Mouse (Mus musculus) heart, postnatal 36 days (tissue): ENCODE results near the gene Vil1. TPM values are rescaled to one million over a fixed set of nuclear protein-coding genes. Genes with fewer than 3 reads are reported as not detected.

Experiments
- microRNA-seq, 2 experiments: library from miRNA; unstranded; fragments of <30 nt; microRNA quantifications; one replicate each; pipeline ENCODE4 v1.2.0; 2021; ENCODE audit warnings: borderline number of aligned reads in 2 of 2
- total RNA-seq, 2 experiments: library from RNA; stranded (reverse); gene quantifications; 2 replicates each; pipeline ENCODE4 v1.2.3; 2021

Vil1 gene
- total RNA-seq, 2 experiments from 2014 or later, result 0.86 to 1.3 TPM

Small RNAs within 50 kb of the gene (microRNA-seq; reads per million reads assigned to microRNA genes)
- 24,462 to 40,910 reads per million in 2 experiments for gene Mir26b

Other genes with a start within 250 kb of the Vil1 start
- gene Cxcr1, start 214.7 kb upstream of the Vil1 start, total RNA-seq, result not detected
- gene Arpc2, start 173.3 kb upstream of the Vil1 start, total RNA-seq, result 100 to 1,000 TPM; 135 to 140 TPM
- gene Gpbar1, start 130.8 kb upstream of the Vil1 start, total RNA-seq, result not detected
- gene Aamp, start 124.6 kb upstream of the Vil1 start, total RNA-seq, result 100 to 1,000 TPM; 102 to 104 TPM
- 100 to 1,000 TPM; 145 to 159 TPM for gene Pnkd, start 124.4 kb upstream of the Vil1 start, total RNA-seq
- 10 to 100 TPM; 45.8 to 50.5 TPM for gene Tmbim1, start 103.8 kb upstream of the Vil1 start, total RNA-seq
- under 1 TPM; 0.19 to 0.41 TPM for gene Catip, start 47.3 kb upstream of the Vil1 start, total RNA-seq
- gene Slc11a1, start 34.2 kb upstream of the Vil1 start, total RNA-seq, result 1 to 10 TPM; 4.7 to 5.5 TPM
- 100 to 1,000 TPM; 127 to 133 TPM for gene Ctdsp1, start 17.9 kb upstream of the Vil1 start, total RNA-seq
- 10 to 100 TPM; 12.1 to 12.6 TPM for gene Cnot9, start 96.7 kb downstream of the Vil1 start, total RNA-seq
- gene Plcd4, start 133.5 kb downstream of the Vil1 start, total RNA-seq, result not detected
- 10 to 100 TPM in 1 of 2 experiments, 1 to 10 TPM in 1; 6.7 to 10.1 TPM for gene Usp37, start 134.9 kb downstream of the Vil1 start, total RNA-seq
- 10 to 100 TPM in 1 of 2 experiments, 1 to 10 TPM in 1; 8.4 to 10.2 TPM for gene Zfp142, start 178.9 kb downstream of the Vil1 start, total RNA-seq
- 10 to 100 TPM; 28.7 to 37.0 TPM for gene Bcs1l, start 178.9 kb downstream of the Vil1 start, total RNA-seq
- gene Rnf25, start 192.0 kb downstream of the Vil1 start, total RNA-seq, result 10 to 100 TPM; 16.1 to 17.4 TPM
- 1 to 10 TPM in 1 of 2 experiments, under 1 TPM in 1; 0.65 to 1.1 TPM for gene Stk36, start 192.1 kb downstream of the Vil1 start, total RNA-seq